Mouse (Mus musculus): Measurements from ENCODE around the gene Cacng3.

Gene Cacng3

DNA sequence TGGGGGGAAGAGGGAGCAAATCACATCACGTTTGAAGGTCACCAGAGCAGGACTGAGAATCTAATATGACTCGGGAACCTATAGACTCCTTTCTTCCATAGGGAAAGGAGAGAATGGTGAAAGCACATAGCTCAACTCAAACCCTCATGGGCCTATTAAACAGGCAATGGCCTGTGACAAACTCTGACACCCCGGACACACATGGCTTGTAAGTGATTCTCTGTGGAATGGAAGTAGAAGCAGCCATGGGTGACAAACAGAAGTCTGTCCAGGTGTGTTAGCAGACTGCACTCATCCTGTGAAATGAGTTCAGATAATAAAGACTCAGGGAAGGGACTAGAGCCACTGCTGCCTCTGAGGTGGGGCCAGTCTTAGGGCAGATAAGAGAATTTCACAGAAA is 88.4 kb downstream of the Cacng3 start:
- no peak for TF ChIP-seq GATA4 (IDR thresholded peaks at IDR 0.05; ENCODE audit: insufficient replicate concordance, low read length)

- no peak for TF ChIP-seq GATA4 (IDR thresholded peaks at IDR 0.05; ENCODE audit: insufficient replicate concordance, low read length)
Observed at GRCm38 (mm10) chr7:122764506-122764905, 94.2 kb downstream of the Cacng3 start.

DNA sequence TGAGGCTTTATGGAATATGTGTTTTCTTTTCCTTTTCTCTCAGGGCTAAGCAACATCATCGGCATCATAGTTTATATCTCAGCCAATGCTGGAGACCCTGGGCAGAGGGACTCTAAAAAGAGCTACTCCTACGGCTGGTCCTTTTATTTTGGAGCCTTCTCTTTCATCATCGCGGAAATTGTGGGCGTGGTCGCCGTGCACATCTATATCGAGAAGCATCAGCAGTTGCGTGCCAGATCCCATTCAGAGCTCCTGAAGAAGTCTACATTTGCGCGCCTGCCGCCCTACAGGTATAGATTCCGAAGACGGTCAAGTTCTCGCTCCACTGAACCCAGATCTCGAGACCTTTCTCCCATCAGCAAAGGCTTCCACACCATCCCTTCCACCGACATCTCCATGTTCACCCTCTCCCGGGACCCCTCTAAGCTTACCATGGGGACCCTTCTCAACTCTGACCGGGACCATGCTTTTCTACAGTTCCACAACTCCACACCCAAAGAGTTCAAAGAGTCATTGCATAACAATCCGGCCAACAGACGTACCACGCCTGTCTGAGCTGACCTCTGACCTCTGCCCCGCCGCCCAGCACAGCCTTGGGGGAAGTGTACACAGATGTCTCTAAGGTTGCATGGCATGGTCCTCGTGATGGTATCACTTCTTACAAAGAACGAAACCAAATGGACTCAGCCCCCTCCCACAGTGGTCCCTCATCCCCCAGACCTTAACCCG is 98.2 kb downstream of the Cacng3 start:
- no peak for TF ChIP-seq GATA4 (IDR thresholded peaks at IDR 0.05; ENCODE audit: insufficient replicate concordance, low read length)

DNA sequence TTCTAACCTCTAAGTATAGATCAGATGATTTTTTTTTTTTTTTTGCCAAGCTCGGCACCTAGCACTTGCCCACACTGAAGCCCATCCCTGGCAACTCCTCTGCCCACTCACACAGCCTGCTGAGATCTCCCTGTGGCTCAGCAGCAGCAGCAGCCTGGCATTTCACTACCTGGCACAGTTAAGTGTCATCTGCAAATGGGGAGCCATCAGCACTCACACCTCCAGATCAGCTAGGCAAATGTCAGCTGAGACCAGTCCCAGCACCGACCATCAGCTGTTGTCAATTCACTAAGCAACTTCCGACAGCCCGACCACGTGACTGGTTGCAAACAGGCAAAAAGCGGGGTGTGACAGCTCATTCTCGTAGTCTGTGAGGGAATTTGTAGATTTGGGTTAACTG is 109.3 kb downstream of the Cacng3 start:
- no peak for TF ChIP-seq GATA4 (IDR thresholded peaks at IDR 0.05; ENCODE audit: insufficient replicate concordance, low read length)

DNA sequence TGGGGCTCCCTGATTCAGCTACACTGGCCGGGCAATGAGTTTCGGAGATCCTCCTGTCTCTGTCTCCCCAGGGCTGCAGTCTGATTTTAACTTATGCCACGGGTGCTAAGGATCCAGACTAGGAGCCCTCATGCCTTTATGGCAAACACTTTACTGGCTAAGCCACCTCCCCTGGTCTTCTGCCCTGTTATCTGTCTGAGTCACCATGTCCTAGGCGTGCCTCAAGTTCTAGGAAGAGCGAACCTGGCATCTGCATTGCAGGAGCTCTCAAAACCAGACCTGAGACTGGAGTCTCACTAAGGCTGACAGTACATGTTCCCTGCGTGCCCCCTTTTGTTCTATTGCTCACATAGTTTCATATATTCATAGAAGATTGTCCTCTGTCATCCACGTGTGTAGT is 119.6 kb downstream of the Cacng3 start:
- TF ChIP-seq GATA4 (IDR thresholded peaks at IDR 0.05; ENCODE audit: insufficient replicate concordance, low read length): no peak

DNA sequence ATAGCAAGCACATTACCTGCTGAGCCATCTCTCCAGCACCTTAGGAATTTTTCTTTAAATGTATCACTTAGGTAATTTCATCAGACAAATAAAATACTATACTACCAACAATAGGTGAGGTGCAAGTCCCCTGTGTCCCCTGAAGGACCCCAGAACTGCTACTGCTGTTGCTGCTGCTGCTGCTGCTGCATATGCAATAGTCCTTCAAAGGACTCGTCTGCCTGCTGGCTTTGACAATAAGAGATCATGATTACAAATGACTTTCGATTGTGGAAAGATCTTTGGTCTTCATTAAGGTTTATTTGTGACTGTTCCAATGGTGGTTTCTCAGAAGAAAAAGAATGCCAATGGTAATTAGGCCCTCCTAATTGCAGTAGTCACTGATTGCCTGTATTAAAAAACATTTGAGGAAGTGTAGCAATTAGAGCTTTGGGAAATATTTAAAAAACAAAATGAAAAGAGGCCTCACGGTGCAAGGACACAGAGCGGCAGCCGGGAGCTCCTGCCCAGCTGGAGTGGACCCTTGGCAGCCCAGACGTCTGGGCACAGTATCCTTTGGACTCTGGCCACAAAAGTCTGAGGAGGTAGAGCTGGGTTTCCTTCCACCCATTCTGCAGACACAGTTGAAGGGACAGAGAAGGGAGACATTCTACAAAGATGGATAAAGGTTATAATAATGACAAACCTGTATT is 123.5 kb downstream of the Cacng3 start:
- no peak for TF ChIP-seq GATA4 (IDR thresholded peaks at IDR 0.05; ENCODE audit: insufficient replicate concordance, low read length)

GRCm38 (mm10) chr7:122795140-122795539 is 124.8 kb downstream of the Cacng3 start:
- TF ChIP-seq GATA4 (IDR thresholded peaks at IDR 0.05; ENCODE audit: insufficient replicate concordance, low read length): no peak

DNA sequence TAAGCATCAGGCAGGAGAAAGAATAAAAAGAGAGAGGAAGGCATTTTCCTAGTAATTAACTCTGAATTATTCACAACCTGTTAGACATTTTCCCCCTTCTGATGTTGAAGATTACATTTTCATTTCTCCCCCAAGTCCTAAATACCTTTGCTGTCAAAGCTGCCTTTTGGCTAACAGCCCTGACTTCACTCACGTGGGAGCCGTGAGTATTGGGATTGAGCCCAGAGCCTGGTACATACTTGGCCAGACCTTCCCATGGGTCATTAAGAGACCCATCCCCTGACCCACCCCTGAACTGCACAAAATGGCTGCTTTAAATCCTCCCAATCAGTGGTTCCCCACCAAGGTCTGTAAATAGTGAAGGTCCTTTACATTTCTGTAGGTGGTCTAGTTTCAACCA is 130.5 kb downstream of the Cacng3 start:
- no peak for TF ChIP-seq GATA4 (IDR thresholded peaks at IDR 0.05; ENCODE audit: insufficient replicate concordance, low read length)

DNA sequence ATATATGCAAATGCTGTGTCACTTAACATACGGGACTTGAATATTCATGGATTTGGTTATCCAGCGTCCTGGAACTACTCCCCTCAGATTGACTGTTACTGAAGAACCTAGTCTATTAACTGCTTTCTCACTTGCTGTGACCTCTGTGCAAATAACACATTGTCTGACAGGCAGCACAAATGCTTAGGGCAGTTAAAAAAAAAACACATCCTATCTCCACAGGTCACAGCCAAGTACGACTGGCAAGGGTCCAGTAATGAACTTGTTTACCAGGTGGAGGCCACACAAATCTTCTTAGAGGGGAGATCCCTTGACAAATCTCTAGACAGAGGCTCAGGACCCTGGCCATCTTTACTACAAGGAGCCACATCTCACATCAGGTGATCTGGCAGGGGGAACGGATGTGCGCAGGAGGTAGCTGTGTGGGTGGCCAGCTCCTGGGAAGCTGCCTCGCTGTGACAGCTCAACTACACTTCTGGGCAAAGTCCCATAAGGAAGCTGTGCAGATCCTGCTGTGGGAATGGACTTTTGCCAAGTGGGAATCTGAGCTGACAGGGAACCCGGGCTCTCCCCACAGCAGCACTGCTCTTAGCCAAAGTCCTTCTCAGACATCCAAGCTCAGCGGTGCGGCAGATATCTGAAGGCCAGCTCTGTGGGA is 133.7 kb downstream of the Cacng3 start:
- peak; percentile 31; the same call in 1 of the 2 replicates for TF ChIP-seq GATA4 (IDR thresholded peaks at IDR 0.05; ENCODE audit: insufficient replicate concordance, low read length)

DNA sequence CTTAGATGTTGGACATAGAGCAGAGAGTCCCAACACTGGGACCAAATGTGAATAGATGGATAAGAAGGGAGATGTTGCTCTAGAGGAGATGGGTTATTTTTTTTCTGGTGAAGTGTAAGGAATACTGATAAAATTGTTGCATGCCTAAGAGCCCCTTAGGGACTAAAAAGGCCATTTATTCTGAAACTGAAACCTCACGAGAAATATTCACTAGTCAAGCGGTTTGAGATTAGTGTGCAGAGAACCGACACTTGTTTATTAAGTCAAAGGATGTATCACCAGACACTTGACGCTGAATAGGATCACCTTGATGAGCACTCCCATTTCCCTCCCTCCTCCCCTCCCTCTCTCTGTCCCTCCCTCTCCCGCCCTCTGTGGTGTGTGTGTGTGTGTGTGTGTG is 136.2 kb downstream of the Cacng3 start:
- TF ChIP-seq GATA4 (IDR thresholded peaks at IDR 0.05; ENCODE audit: insufficient replicate concordance, low read length): no peak

GRCm38 (mm10) chr7:122813724-122814123 is 143.4 kb downstream of the Cacng3 start:
- TF ChIP-seq GATA4 (IDR thresholded peaks at IDR 0.05; ENCODE audit: insufficient replicate concordance, low read length): no peak

- TF ChIP-seq GATA4 (IDR thresholded peaks at IDR 0.05; ENCODE audit: insufficient replicate concordance, low read length): no peak
Observed at GRCm38 (mm10) chr7:122817565-122817964, 147.3 kb downstream of the Cacng3 start.

All from liver, adult (tissue).